Mouse (Mus musculus) kidney, postnatal 10 days (tissue): ENCODE results near the gene Olfr1120.
"Not testable (repeated sequence)": the region's sequence is repeated elsewhere in the genome, so short reads cannot be mapped to it uniquely, and the experiment has no call there.

Experiments
- DNase-seq: peaks from one replicate; pipeline ENCODE4 v3.0.0; 2021; ENCODE audit warnings: mixed read lengths

Olfr1120 gene

GRCm38 (mm10) chr2:87354515-87354914, at the start of gene Olfr1120:
Olfr1120 (plus strand) TSS chr2:87354815.
- no peak for DNase-seq

DNA sequence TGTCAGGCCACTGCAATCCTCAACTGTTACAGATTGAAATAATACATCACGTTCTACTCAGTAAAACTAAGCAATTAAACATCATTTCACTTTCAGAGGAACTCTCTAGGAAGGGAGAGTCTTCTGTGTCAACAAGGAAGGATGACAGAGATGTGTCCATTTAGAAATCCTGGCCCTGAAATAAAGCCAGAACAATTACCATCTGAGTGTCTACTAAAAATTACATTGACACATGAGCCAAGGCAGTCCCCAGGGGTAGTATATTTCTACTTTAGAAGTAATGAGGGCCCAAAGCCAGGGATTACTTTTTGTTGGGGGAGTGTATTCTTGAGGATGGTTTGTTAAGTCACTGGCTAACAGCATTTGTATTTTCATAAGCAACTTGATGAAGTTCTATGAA, 47.3 kb upstream of the Olfr1120 start, which contains the start of gene Olfr1118:
TSS of gene Olfr1118 (plus strand) at position 301 of the 400 bp plus-strand sequence.
- no peak for DNase-seq

DNA sequence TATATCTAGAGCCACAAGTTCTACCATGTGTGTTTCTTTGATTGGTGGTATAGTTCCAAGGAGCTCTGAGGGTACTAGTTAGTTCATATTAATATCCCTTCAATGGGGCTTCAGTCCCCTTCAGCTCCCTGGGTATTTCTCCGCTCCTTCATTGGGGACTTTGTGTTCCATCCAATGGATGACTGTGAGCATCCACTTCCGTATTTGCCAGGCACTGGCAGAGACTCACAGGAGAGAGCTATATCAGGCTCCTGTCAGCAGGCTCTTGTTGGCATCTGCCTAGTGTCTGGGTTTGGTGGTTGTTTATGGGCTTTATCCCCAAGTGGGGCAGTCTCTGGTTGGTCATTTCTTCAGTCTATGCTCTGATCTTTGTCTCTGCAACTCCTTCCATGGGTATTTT, 5.5 kb downstream of the Olfr1120 start:
- DNase-seq = not testable (repeated sequence)

- DNase-seq = no peak
These were observed 15.0 kb downstream of the Olfr1120 start, which contains the start of gene Olfr1121 for GRCm38 (mm10) chr2:87369595-87369994. Olfr1121 (plus strand) TSS chr2:87369895.

- DNase-seq = no peak
These were observed 17.1 kb downstream of the Olfr1120 start for GRCm38 (mm10) chr2:87371726-87372125.

GRCm38 (mm10) chr2:87383935-87384334, 29.3 kb downstream of the Olfr1120 start:
- no peak for DNase-seq

DNA sequence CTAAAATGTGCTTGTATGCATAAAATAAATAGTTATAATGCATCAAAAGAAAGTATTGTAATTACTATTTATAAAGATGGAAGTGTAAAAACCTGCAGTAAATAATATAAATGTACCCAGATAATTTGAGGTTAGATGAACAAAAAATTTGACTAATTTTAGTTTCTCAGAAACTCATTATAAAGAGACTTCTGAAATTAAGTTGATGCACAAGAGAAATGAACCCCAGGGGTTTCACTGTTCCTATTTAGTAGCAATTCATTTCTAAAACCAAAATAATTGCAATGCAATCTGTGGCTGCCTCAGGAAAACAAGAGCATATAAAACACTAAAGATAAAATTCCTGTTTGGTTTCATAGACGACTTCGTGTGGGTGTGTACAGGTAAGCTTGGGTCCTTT, 30.9 kb downstream of the Olfr1120 start, which contains the start of gene Olfr1122:
TSS of gene Olfr1122 (plus strand) at position 301 of the 400 bp plus-strand sequence.
- no peak for DNase-seq

DNA sequence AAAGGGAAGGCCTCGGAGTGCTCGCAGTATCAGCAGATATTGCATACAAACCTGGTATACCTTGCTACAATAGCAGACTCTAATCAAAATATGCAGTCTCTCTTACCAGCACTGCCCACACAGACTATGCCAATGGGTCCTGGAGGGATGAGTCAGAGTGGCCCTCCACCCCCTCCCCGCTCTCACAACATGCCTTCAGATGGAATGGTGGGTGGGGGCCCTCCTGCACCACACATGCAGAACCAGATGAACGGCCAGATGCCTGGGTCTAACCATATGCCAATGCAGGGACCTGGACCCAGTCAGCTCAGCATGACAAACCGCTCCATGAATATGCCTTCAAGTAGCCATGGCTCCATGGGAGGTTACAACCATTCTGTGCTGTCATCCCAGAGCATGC, 39.0 kb downstream of the Olfr1120 start:
- not testable (repeated sequence) for DNase-seq

GRCm38 (mm10) chr2:87394686-87395085, 40.1 kb downstream of the Olfr1120 start:
- DNase-seq = not testable (repeated sequence)
